Mouse (Mus musculus) hindbrain, embryonic 14.5 days (tissue): Measurements from ENCODE around the gene Tanc1. TPM values are rescaled to one million over a fixed set of nuclear protein-coding genes. Genes with fewer than 3 reads are reported as not detected.

Source experiments
- ATAC-seq: fragments of 200-750 bp; cut with Nextera tagmentation; 2 replicates; pipeline ENCODE4 v1.8.0; 2017; ENCODE audit warnings: moderate number of reproducible peaks, mild to moderate bottlenecking, moderate TSS enrichment, moderate library complexity; ENCODE audit not compliant: low FRiP score
- DNase-seq: peaks from one replicate; pipeline ENCODE4 v3.0.0-alpha.2; 2015; ENCODE audit warnings: low spot score
- H3K27ac ChIP-seq: fragments of 300-500 bp; sonication (generic); 2 replicates; pipeline ENCODE4 v1.5.1; 2014; ENCODE audit warnings: mild to moderate bottlenecking, moderate library complexity
- H3K27me3 ChIP-seq: fragments of 300-500 bp; sonication (generic); 2 replicates; pipeline ENCODE4 v1.6.1; 2014; ENCODE audit warnings: mild to moderate bottlenecking, low read length, mixed read lengths; ENCODE audit not compliant: control insufficient read depth, insufficient read depth
- H3K36me3 ChIP-seq: fragments of 300-500 bp; sonication (generic); replicated peaks from 2 replicates; pipeline ENCODE4 v1.6.1; 2014; ENCODE audit not compliant: control insufficient read depth, insufficient read depth
- H3K4me1 ChIP-seq: fragments of 300-500 bp; sonication (generic); replicated peaks from 2 replicates; pipeline ENCODE4 v1.6.1; 2014; ENCODE audit warnings: antibody characterized with exemption, low read length, mixed read lengths; ENCODE audit not compliant: control insufficient read depth, insufficient read depth
- H3K4me2 ChIP-seq: fragments of 300-500 bp; sonication (generic); replicated peaks from 2 replicates; pipeline ENCODE4 v1.6.1; 2014; ENCODE audit warnings: mild to moderate bottlenecking, moderate library complexity
- H3K4me3 ChIP-seq: fragments of 300-500 bp; sonication (generic); replicated peaks from 2 replicates; pipeline ENCODE4 v1.5.1; 2014; ENCODE audit warnings: mild to moderate bottlenecking, low read length
- H3K9ac ChIP-seq: fragments of 300-500 bp; sonication (generic); 2 replicates; pipeline ENCODE4 v1.6.1; 2014
- H3K9me3 ChIP-seq: fragments of 300-500 bp; sonication (generic); 2 replicates; pipeline ENCODE4 v1.6.1; 2016; ENCODE audit warnings: low read length; ENCODE audit not compliant: control insufficient read depth
- WGBS: fragments of 180-500 bp; shearing (Covaris S2); extraction: QIAGEN DNeasy Blood & Tissue Kit; methylation state at CpG from one replicate; pipeline ENCODE4 v1.1.7; 2014; 5-methylcytosine and 5-hydroxymethylcytosine counted together
- polyA plus RNA-seq: library from polyadenylated mRNA; unstranded; fragments of >200 nt; fragmentation: Nextera tagmentation; extraction: Ambion mirVana; gene quantifications from 2 replicates; pipeline ENCODE4 v1.2.1, GENCODE M21; 2014

Tanc1 gene
- polyA plus RNA-seq, 1 experiment from 2014 or later, result 7.9 TPM

DNA sequence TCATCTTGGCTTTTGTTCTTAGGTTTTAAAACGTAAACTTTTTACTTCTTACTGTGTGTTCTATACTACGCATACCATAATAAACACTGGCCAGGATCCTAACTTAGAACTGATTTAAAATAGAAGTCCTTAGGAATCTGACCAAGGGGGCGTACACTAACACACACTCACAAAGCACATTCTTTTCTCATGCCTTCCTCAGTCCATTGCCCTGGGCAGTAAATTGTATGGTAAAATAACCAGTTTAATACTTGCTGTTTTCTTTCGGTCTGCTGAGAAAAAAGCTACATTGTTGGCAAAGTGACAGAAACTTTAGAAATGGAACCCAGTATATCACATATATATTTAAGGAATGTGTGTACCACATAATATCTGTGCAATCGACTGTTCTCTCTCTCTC is 2.9 kb upstream of the Tanc1 start:
- Histone ChIP-seq H3K9me3 (no peaks in the 10 kb centered on the region), H3K4me2 (no peak overlapping the region), H3K4me1 (peaks cover 10% of the 10 kb centered on the region), H3K4me3 (no peak overlapping the region), H3K27ac (no peak overlapping the region), H3K27me3 (peaks cover 18% of the 10 kb centered on the region), H3K9ac (no peak overlapping the region), H3K36me3 (no peaks in the 10 kb centered on the region)
- DNase-seq, result no peak
- WGBS, result 78% methylated on average over 5 of the region's 5 CpGs
- ATAC-seq, result no peak

- under 1% methylated on average over 14 of the region's 14 CpGs for WGBS
- Histone ChIP-seq H3K9ac (peak overlapping the region; percentile 60), H3K27me3 (peaks cover 27% of the 10 kb centered on the region), H3K4me2 (peak overlapping the region; percentile 93), H3K9me3 (no peaks in the 10 kb centered on the region), H3K4me3 (peak overlapping the region; percentile 61), H3K4me1 (peaks cover 16% of the 10 kb centered on the region), H3K27ac (peak overlapping the region; percentile 66; the same call in 1 of the 2 replicates), H3K36me3 (no peaks in the 10 kb centered on the region)
- peak; percentile 40 for DNase-seq
- no peak for ATAC-seq
Measured at GRCm38 (mm10) chr2:59611216-59611810, 529 bp upstream of the Tanc1 start.

GRCm38 (mm10) chr2:59612733-59613473 is 1.1 kb downstream of the Tanc1 start:
- peak overlapping the region; percentile 93 for H3K4me2 ChIP-seq
- no peak overlapping the region for H3K27ac ChIP-seq
- H3K9me3 ChIP-seq, result no peaks in the 10 kb centered on the region
- DNase-seq (no peak), ATAC-seq (no peak)
- H3K4me3 ChIP-seq, result peak overlapping the region; percentile 61
- WGBS, result 1% methylated on average over 33 of the region's 33 CpGs
- no peaks in the 10 kb centered on the region for H3K36me3 ChIP-seq
- H3K27me3 ChIP-seq, result peaks cover 27% of the 10 kb centered on the region
- peaks cover 16% of the 10 kb centered on the region for H3K4me1 ChIP-seq
- peak overlapping the region; percentile 60 for H3K9ac ChIP-seq

DNA sequence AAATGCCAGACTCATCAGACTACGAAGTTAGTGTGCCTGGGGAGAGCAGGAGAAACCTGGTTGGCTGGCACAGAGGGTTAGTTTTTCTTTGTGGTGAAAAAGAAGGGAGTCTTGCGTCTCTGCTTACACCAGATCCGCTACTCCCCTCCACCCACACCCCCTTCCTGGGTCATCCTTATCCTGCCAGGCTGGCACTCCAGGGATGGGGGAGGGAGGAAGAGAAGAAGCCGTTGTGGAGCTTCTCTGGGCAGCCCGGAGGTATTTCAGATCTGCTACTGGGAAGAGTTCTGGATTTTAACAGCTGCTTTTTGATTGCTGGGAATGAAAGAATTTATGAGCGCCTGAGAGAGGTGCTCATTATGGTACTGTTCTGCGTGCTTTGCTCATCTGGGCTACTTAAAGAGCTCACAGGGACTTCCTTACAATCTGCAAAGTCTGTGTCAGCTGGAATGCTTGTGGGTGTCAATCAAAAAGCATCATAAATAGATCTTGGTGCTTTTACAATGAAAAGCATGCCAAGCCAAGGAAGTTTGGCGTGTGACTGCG is 1.7 kb downstream of the Tanc1 start:
- H3K4me1 ChIP-seq, result peaks cover 16% of the 10 kb centered on the region
- DNase-seq, result no peak
- H3K9me3 ChIP-seq, result no peaks in the 10 kb centered on the region
- no peaks in the 10 kb centered on the region for H3K36me3 ChIP-seq
- WGBS, result 11% methylated on average over 9 of the region's 9 CpGs
- H3K4me2 ChIP-seq, result peak overlapping the region; percentile 93
- peak overlapping the region; percentile 60; the same call in 1 of the 2 replicates for H3K9ac ChIP-seq
- H3K27ac ChIP-seq, result no peak overlapping the region
- peak overlapping the region; percentile 61 for H3K4me3 ChIP-seq
- ATAC-seq, result no peak
- H3K27me3 ChIP-seq, result peaks cover 27% of the 10 kb centered on the region

GRCm38 (mm10) chr2:59616890-59617289 is 5.0 kb downstream of the Tanc1 start:
- Histone ChIP-seq H3K27me3 (peaks cover 12% of the 10 kb centered on the region; the same call in 1 of the 2 replicates), H3K9ac (no peak overlapping the region), H3K4me1 (peaks cover 16% of the 10 kb centered on the region), H3K27ac (no peak overlapping the region), H3K9me3 (no peaks in the 10 kb centered on the region), H3K4me2 (no peak overlapping the region), H3K4me3 (no peak overlapping the region), H3K36me3 (no peaks in the 10 kb centered on the region)
- ATAC-seq, result no peak
- no peak for DNase-seq
- WGBS, result 80% methylated on average over 2 of the region's 2 CpGs

GRCm38 (mm10) chr2:59618996-59619395 is 7.2 kb downstream of the Tanc1 start:
- Histone ChIP-seq H3K4me2 (no peak overlapping the region), H3K9me3 (no peaks in the 10 kb centered on the region), H3K27me3 (peaks cover 9% of the 10 kb centered on the region; the same call in 1 of the 2 replicates), H3K9ac (no peak overlapping the region), H3K4me3 (no peak overlapping the region), H3K36me3 (no peaks in the 10 kb centered on the region), H3K4me1 (peaks cover 5% of the 10 kb centered on the region; the same call in 1 of the 2 replicates), H3K27ac (no peak overlapping the region)
- 87% methylated on average over 7 of the region's 7 CpGs for WGBS
- ATAC-seq, result no peak
- DNase-seq, result no peak

GRCm38 (mm10) chr2:59620601-59621000 is 8.8 kb downstream of the Tanc1 start:
- no peaks in the 10 kb centered on the region for H3K27me3 ChIP-seq
- H3K4me2 ChIP-seq, result no peak overlapping the region
- no peaks in the 10 kb centered on the region for H3K4me1 ChIP-seq
- no peak overlapping the region for H3K4me3 ChIP-seq
- no peaks in the 10 kb centered on the region for H3K9me3 ChIP-seq
- H3K27ac ChIP-seq, result no peak overlapping the region
- ATAC-seq, result no peak
- H3K9ac ChIP-seq, result no peak overlapping the region
- DNase-seq, result no peak
- H3K36me3 ChIP-seq, result no peaks in the 10 kb centered on the region
- 86% methylated on average over 5 of the region's 5 CpGs for WGBS

DNA sequence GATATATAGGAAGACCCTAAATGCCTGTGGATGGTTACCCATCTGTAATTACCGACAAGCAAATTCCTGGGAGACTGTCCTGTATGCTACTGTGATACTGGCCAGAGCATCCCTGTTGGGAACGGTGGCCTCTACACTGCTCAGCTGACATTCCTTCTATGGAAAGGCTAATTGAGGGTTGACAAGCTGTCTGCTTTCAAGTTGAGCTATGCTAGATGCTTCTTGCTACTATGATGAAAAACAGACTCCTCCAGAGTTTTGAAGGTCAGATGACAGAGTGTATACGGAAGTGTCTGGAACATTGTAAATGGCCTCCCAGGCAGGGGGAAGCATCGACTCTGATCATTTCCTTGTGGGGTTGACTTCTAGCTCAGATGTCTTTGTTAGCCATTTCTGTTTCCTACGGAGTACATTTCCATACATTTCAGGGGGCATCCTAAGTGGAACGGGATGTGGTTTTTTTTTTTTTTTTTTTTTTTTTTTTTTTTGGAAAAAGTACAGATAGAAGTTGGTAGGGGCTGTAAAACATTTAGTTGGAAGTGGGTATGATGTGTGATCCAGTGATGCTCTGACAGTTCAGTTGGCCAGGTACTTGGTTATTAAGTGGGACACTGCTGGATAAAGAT is 10.8 kb downstream of the Tanc1 start:
- Histone ChIP-seq H3K36me3 (no peaks in the 10 kb centered on the region), H3K4me3 (no peak overlapping the region), H3K4me2 (no peak overlapping the region), H3K4me1 (no peaks in the 10 kb centered on the region), H3K27me3 (no peaks in the 10 kb centered on the region), H3K9me3 (no peaks in the 10 kb centered on the region), H3K27ac (no peak overlapping the region), H3K9ac (no peak overlapping the region)
- 59% methylated on average over 6 of the region's 6 CpGs for WGBS
- DNase-seq (no peak), ATAC-seq (no peak)

DNA sequence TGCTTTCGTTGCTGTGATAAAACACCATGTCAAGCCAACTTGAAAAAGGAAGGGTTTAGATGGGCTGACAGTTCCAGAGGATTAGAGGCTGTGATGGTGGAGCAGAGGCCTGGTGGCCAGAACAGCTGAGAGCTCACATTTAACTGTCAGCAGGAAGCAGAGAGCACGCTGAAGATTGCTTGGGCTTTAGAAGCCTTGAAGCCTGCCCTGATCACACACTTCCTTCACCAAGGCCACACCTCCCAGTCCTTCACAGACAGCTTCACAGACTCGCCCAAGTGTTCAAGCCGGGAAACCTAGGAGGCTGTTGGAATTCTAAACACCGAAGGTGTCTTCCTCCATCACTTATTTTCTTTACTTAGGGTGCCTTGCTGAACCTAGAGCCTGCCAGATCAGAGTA is 12.0 kb downstream of the Tanc1 start:
- H3K4me2 ChIP-seq, result no peak overlapping the region
- ATAC-seq, result no peak
- H3K9ac ChIP-seq, result no peak overlapping the region
- no peaks in the 10 kb centered on the region for H3K4me1 ChIP-seq
- H3K27me3 ChIP-seq, result no peaks in the 10 kb centered on the region
- 80% methylated on average over 5 of the region's 5 CpGs for WGBS
- no peak for DNase-seq
- no peak overlapping the region for H3K4me3 ChIP-seq
- H3K9me3 ChIP-seq, result no peaks in the 10 kb centered on the region
- H3K27ac ChIP-seq, result no peak overlapping the region
- H3K36me3 ChIP-seq, result no peaks in the 10 kb centered on the region
